Mouse (Mus musculus) hematopoietic stem cell, adult 5-6 weeks (primary cell): ENCODE data around the gene Dmrtb1. TPM values are rescaled to one million over a fixed set of nuclear protein-coding genes. Genes with fewer than 3 reads are reported as not detected.

Experiments
- ATAC-seq, 2 experiments: fragments of 125-278 bp in 1 of 2; replicated peaks in 1 of 2; 2 replicates each; pipeline ENCODE4 v1.8.0; 2016 to 2017; ENCODE audit warnings: inconsistent platforms in 2 of 2, mild to moderate bottlenecking in 2 of 2, moderate number of reproducible peaks in 2 of 2, low read depth in 1 of 2, moderate TSS enrichment in 1 of 2; ENCODE audit not compliant: low FRiP score in 2 of 2, poor library complexity in 2 of 2, severe bottlenecking in 2 of 2, insufficient read depth in 1 of 2, low TSS enrichment in 1 of 2
- total RNA-seq: library from RNA; stranded (forward); fragments of 172-1452, 232-1000 nt; gene quantifications from 2 replicates; pipeline ENCODE4 v1.2.3, GENCODE M21; 2017

Gene Dmrtb1
- total RNA-seq, result not detected in 2 replicates

GRCm38 (mm10) chr4:107684130-107684529 lies at the start of gene Dmrtb1:
Dmrtb1 (minus strand) TSS chr4:107684230.
- ATAC-seq, result no peak

DNA sequence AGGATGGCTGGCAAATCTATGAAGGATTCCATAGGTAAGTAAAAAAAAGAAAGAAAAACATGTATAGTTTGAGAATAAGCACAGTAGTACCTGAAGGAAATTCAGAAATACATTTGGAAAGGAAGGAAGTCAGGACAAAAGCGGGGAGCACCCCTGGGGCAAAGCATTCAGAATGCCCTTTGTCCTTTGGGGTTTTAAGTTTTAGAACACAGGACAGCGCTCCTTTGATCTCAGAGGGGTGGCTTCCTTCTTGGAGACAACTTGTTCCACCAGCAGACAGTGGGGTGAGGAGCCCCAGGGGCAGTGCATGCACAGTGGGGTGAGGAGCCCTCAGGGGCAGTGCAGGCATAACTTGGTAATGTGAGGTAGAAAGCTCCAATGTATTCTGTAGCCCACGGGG lies 49.6 kb upstream of the Dmrtb1 start:
- no peak for ATAC-seq

DNA sequence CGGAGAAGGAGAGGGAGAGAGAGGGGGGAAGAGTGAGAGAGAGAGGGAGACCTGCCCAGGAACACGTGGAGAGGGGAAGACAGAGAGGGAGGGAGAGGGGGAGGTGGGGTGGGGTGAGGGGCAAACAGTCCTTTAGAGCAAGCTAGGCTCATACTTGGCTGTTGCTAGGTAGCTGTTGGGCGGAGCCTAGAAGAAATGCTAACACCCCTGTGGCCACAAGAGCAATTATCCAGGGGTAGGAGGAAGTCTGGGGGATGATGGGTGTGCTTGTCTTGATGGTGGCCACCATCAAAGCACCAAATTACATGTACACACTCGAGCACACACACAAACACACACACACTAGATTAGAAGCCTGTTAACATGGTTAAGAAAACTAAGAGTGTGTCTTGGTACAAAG lies 48.6 kb upstream of the Dmrtb1 start:
- ATAC-seq, result no peak

DNA sequence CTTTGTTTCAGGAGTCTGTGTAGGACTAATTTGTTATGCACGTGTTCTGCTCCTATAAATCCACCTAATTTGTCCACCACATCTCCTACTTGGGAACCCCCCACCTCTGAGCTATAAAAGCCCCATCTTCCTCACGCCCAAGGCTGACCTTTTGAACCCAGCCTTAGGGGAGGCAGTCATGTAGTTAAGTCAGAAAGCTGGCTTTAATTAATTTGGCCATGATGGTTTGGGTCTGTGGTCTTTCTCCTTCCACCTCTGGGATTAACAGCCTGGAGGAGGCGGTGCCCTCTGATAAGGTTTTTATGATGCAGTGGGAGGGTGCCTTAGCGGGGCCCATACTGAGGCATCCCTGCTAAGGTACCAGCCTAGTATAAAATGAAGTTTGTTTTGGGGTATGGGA lies 48.2 kb upstream of the Dmrtb1 start:
- no peak for ATAC-seq

DNA sequence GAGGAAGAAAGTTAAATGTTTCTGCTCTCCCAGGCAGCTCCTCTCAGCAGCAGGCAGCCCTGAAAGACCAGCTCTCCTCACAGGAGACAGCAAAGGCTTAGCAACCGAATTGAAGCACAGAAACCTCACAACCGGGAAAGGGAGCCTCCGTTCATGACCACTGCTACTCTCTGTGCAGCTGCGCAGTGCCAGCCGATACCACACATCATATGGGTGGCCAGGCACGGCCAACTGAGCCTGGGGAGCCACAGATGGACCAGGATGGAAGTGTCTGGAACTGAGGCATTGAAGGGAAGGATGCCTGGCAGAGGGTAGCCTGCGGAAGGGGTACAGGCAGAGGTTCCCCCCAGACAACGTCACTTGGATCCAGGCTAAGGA lies 47.0 kb upstream of the Dmrtb1 start:
- no peak for ATAC-seq

DNA sequence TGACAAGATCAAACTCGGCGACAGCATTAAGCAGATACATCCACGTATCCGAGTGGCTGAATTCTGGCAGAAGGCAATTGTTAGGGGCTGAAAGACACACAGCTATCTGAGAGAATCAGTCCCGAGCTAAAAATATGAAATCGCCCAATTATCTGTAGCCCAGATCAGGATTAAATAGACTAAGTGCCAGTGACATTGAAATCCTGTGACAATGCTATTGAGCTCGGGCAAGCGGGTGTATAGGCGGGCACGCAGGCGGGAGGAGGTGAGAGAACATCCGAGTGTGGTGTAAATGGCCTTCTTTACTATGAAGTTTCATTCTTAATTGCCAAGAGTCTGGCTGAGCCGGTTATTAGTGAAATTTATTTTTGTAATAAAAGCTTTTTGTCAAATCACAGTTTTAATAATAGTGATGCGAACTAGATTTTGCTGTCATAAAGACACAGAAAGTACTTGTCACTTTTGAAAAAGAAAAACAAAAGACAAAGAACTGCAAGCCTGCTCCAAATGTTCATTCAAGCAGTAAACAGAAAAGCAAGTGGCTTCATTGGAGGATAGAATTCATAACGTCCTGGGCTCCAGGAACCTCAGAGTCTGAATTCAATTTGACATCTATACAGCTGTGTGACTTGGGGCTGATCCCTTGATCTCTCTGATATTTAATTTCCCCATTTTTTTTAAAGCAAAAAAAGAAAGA lies 46.5 kb upstream of the Dmrtb1 start:
- no peak for ATAC-seq

- ATAC-seq, result peak in 1 of 2 experiments; percentile 39; a peak in 2 of 4 replicates
Observed at GRCm38 (mm10) chr4:107725432-107725831, 41.4 kb upstream of the Dmrtb1 start.

- peak in 1 of 2 experiments; percentile 15; a peak in 1 of 4 replicates for ATAC-seq
Observed at GRCm38 (mm10) chr4:107720043-107720830, 36.2 kb upstream of the Dmrtb1 start.

GRCm38 (mm10) chr4:107719161-107719560 lies 35.1 kb upstream of the Dmrtb1 start:
- no peak; a peak in 1 of 4 replicates for ATAC-seq

GRCm38 (mm10) chr4:107718720-107719119 lies 34.7 kb upstream of the Dmrtb1 start:
- no peak for ATAC-seq

GRCm38 (mm10) chr4:107717718-107718313 lies 33.8 kb upstream of the Dmrtb1 start:
- ATAC-seq, result no peak

GRCm38 (mm10) chr4:107716754-107717299 lies 32.8 kb upstream of the Dmrtb1 start:
- no peak for ATAC-seq

DNA sequence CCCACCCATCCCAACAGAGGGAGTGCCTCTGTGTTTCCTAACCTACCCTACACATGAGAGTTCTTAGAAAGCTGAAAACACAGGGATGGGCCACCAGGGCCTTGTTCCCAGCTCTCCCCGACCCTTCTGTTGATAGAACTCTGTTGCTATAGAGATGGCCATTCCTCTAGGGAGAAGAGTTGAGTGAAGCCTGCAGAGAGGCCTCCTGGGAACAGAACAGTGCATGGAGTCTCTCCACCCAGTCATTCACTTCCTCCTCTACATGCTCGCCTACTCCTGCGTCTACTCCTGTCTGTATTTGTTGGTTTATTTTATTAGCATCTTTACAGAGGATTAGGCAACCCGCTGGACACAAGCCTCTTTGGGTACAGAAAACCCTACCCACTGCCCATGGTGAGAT lies 22.9 kb upstream of the Dmrtb1 start:
- ATAC-seq, result no peak

DNA sequence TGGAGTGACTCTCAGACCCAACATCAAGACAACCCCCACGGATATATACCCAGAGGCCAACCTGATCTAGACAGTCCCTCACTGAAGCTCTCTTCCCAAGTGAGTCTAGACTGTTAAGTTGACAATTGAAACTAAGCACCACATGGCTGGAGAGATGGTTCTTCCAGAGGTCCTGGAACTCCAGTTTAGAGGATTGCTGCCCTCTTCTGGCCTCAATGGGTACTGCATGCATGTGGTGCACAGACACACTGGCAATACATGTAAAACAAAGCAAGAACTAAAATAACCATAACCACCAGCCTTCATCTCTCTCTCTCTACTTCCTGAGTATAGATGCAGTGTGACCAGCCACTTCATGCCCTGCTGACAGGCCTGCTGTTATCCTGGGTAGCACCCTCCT lies 20.2 kb upstream of the Dmrtb1 start:
- ATAC-seq, result no peak

GRCm38 (mm10) chr4:107701679-107702078 lies 17.6 kb upstream of the Dmrtb1 start:
- no peak for ATAC-seq

DNA sequence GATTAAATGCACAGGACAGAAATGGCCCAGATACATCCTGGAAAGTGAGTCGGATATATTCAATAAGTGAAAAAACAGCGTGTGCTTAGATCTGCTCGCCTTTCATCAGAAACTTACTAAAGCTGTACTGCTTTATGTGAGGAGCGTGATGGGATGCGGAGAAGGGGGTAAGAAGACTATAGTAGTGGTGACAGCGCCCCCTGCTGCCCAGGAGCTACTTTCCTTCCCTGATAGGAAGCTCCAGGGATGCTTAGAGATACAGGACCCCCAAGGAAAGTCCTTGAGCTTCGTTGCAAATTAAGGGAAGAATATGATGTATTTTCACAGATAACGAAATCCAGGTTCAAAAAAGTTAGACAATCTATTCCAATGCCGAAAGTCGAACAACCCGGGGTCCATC lies 17.1 kb upstream of the Dmrtb1 start:
- peak in 1 of 2 experiments; percentile 46; a peak in 1 of 4 replicates for ATAC-seq

DNA sequence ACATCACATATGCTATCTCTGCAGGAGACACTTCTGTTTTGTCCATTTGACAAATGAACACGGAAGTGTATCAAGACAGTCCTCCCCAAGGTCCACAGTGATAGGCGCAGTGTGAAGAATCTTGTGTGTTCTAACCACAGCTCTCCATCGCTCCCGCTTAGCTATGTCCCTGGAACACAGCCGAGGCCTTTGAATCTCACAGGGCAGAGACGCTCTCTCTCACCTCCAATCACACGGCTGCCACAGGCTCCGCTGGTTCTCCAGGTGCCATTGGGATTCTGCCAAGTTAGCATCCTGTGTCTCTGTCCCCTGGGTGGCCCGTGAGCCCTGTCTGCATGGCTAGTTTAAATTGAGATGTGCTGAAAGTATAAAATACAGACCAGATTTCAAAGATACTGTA lies 15.2 kb upstream of the Dmrtb1 start:
- no peak for ATAC-seq

DNA sequence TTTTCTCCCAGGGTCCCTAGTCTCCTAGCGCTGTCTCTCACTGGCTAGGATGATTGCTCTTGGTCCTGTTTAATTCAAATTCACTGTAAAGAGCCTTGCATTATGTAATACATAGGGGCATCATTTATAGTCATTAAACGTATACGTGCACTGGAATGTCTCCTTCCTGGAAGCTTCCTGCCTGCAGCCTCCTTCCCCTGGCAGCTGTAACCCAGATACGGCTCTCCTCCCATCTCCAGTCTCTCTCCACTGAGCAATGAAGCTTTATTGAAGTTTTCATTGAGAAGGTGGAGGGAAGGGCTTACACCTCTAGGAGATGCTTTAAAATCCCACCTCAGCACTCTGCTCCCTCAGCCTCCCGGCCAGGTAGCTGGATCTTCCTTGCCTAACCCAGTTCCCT lies 9.8 kb upstream of the Dmrtb1 start:
- no peak for ATAC-seq
